Mouse (Mus musculus) olfactory bulb, adult 2 months (tissue): Measurements from ENCODE around the gene Usp34.
"Not testable (repeated sequence)": the region's sequence is repeated elsewhere in the genome, so short reads cannot be mapped to it uniquely, and the experiment has no call there.

Source experiments
- CTCF ChIP-seq: fragments of 200-500 bp; IDR thresholded peaks from 2 replicates; pipeline ENCODE4 v1.5.1; 2012; ENCODE audit warnings: low read depth, mild to moderate bottlenecking, low read length, moderate library complexity; ENCODE audit not compliant: insufficient read depth
- POLR2A ChIP-seq: fragments of 200-500 bp; IDR thresholded peaks from 2 replicates; pipeline ENCODE4 v1.6.1; 2012; ENCODE audit warnings: mild to moderate bottlenecking, low read depth, low read length, moderate library complexity; ENCODE audit not compliant: insufficient read depth

GRCm38 (mm10) chr11:23514785-23515184, 208.1 kb downstream of the Usp34 start:
- not testable (repeated sequence) for TF ChIP-seq POLR2A, CTCF
